Mouse (Mus musculus) adrenal gland, postnatal 36 days (tissue): ENCODE measurements around the gene Trim5. TPM values are rescaled to one million over a fixed set of nuclear protein-coding genes. Genes with fewer than 3 reads are reported as not detected.
"Not testable (repeated sequence)": the region's sequence is repeated elsewhere in the genome, so short reads cannot be mapped to it uniquely, and the experiment has no call there.

Experiments
- DNase-seq, 2 experiments: peaks; one replicate each; pipeline ENCODE4 v3.0.0; 2021; ENCODE audit warnings: mixed read lengths in 1 of 2
- long read RNA-seq, 2 experiments: library from polyadenylated mRNA; stranded (forward); transcript quantifications; one replicate each; pipeline ENCODE4 v2.0.0; 2021; ENCODE audit warnings: borderline sequencing depth in 2 of 2
- total RNA-seq, 2 experiments: library from RNA; stranded (reverse); gene quantifications; 2 replicates each; pipeline ENCODE4 v1.2.3; 2021

Gene Trim5
- 1 to 10 TPM; 4.2 to 8.4 TPM for total RNA-seq
- long read RNA-seq, experiment 1, partial matches to known transcripts: 1 of 5 reads
- long read RNA-seq, experiment 1, other reads (novel, unspliced or antisense): 4 of 5 reads
- long read RNA-seq, experiment 2, partial matches to known transcripts: 0 of 1 reads
- long read RNA-seq, experiment 2, other reads (novel, unspliced or antisense): 1 of 1 reads

- peak; percentile 4 to 16 for DNase-seq
Measured at GRCm38 (mm10) chr7:104287576-104288443, at the start of gene Trim5. Gene Trim5 (minus strand): TSS chr7:104288094.

GRCm38 (mm10) chr7:104335547-104335946, 47.7 kb upstream of the Trim5 start:
- not testable (repeated sequence) for DNase-seq

GRCm38 (mm10) chr7:104329171-104329570, 41.3 kb upstream of the Trim5 start, which contains the start of gene Trim34b:
Gene Trim34b (plus strand): TSS chr7:104329471.
- not testable (repeated sequence) for DNase-seq

GRCm38 (mm10) chr7:104322028-104322427, 34.1 kb upstream of the Trim5 start:
- DNase-seq: no peak

GRCm38 (mm10) chr7:104315369-104316080, 27.6 kb upstream of the Trim5 start, which contains the start of gene Trim12a:
Gene Trim12a (minus strand): TSS chr7:104315466.
- not testable (repeated sequence) for DNase-seq

- peak; percentile 11 to 27 for DNase-seq
Measured at GRCm38 (mm10) chr7:104314796-104315353, 27.0 kb upstream of the Trim5 start.

GRCm38 (mm10) chr7:104291638-104292400, 3.9 kb upstream of the Trim5 start:
- no peak for DNase-seq

GRCm38 (mm10) chr7:104290641-104291040, 2.7 kb upstream of the Trim5 start:
- DNase-seq: no peak

- not testable (repeated sequence) for DNase-seq
Measured at GRCm38 (mm10) chr7:104279361-104279760, 8.5 kb downstream of the Trim5 start.

- DNase-seq: not testable (repeated sequence)
Measured at GRCm38 (mm10) chr7:104265335-104265734, 22.6 kb downstream of the Trim5 start.

GRCm38 (mm10) chr7:104260380-104260779, 27.5 kb downstream of the Trim5 start:
- DNase-seq: not testable (repeated sequence)

- peak; percentile 41 to 76 for DNase-seq
Measured at GRCm38 (mm10) chr7:104244287-104245181, 43.4 kb downstream of the Trim5 start, which contains the start of gene Trim34a. Gene Trim34a (plus strand): TSS chr7:104244457.

GRCm38 (mm10) chr7:104243616-104244015, 44.3 kb downstream of the Trim5 start:
- no peak for DNase-seq

- no peak for DNase-seq
Measured at GRCm38 (mm10) chr7:104240857-104241256, 47.0 kb downstream of the Trim5 start.

GRCm38 (mm10) chr7:104231203-104231602, 56.7 kb downstream of the Trim5 start:
- peak; percentile 27 to 46 for DNase-seq

GRCm38 (mm10) chr7:104218701-104219569, 69.0 kb downstream of the Trim5 start, which contains the start of gene Trim6:
Gene Trim6 (plus strand): TSS chr7:104218793.
- peak; percentile 94 for DNase-seq

GRCm38 (mm10) chr7:104217881-104218280, 70.0 kb downstream of the Trim5 start:
- DNase-seq: no peak

GRCm38 (mm10) chr7:104216011-104216535, 71.8 kb downstream of the Trim5 start:
- no peak for DNase-seq
